Mouse (Mus musculus) ES-Bruce4 (cell line): ENCODE measurements at regions not wholly inside any gene's neighbourhood (a gene's known extent, or its start where the extent isn't known, plus 50 kb on each side); places are given as distances from the start of the nearest gene placed in this dataset.

Source experiments
- CTCF ChIP-seq: IDR thresholded peaks from one replicate; pipeline ENCODE4 v1.8.1; 2011; ENCODE audit warnings: low read depth, low read length
- POLR2A ChIP-seq: IDR thresholded peaks from one replicate; pipeline ENCODE4 v1.8.1; 2011; ENCODE audit warnings: low read length; ENCODE audit not compliant: insufficient read depth

DNA sequence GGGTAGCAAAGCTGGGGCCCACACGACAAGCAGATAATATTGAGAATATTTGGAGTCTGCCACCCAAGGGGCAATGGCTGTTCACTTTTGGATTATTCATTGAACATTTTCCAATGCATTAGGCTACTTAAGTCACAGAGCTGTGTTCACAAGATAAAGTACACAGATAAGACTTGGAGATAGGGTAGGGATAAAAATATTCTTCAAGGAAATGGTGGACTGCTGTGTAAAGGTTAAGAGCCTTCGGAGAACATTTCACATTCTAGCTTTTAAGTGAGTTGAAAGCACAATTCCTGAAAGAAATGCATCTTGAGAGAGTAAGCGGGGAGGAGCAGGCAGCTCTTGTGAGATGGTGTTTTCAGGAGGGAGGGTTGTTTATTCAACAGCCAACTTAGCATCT lies 92.3 kb upstream of the Mbip start:
- TF ChIP-seq CTCF (no peak), POLR2A (no peak)
